Mouse (Mus musculus) limb, embryonic 12.5 days (tissue): ENCODE data around the gene Oard1. TPM values are rescaled to one million over a fixed set of nuclear protein-coding genes. Genes with fewer than 3 reads are reported as not detected.
A peak's percentile ranks its signal among the peaks of the same experiment; 100 is the strongest.

Source experiments
- ATAC-seq: fragments of 200-750 bp; cut with Nextera tagmentation; 2 replicates; pipeline ENCODE4 v1.8.0; 2017; ENCODE audit warnings: low read depth, moderate TSS enrichment; ENCODE audit not compliant: insufficient number of reproducible peaks, insufficient read depth, low FRiP score, low TSS enrichment
- H3K27ac ChIP-seq: fragments of 300-500 bp; sonication (generic); 2 replicates; pipeline ENCODE4 v1.5.1; 2016; ENCODE audit warnings: mild to moderate bottlenecking, moderate library complexity
- H3K27me3 ChIP-seq: fragments of 300-500 bp; sonication (generic); 2 replicates; pipeline ENCODE4 v1.6.1; 2016; ENCODE audit warnings: mild to moderate bottlenecking, moderate library complexity
- H3K36me3 ChIP-seq: fragments of 300-500 bp; sonication (generic); 2 replicates; pipeline ENCODE4 v1.6.1; 2016; ENCODE audit warnings: mild to moderate bottlenecking, moderate library complexity
- H3K4me1 ChIP-seq: fragments of 300-500 bp; sonication (generic); replicated peaks from 2 replicates; pipeline ENCODE4 v1.6.1; 2016
- H3K4me2 ChIP-seq: fragments of 300-500 bp; sonication (generic); 2 replicates; pipeline ENCODE4 v1.6.1; 2016; ENCODE audit warnings: mild to moderate bottlenecking, moderate library complexity
- H3K4me3 ChIP-seq: fragments of 300-500 bp; sonication (generic); replicated peaks from 2 replicates; pipeline ENCODE4 v1.5.1; 2016; ENCODE audit warnings: mild to moderate bottlenecking
- H3K9ac ChIP-seq: fragments of 300-500 bp; sonication (generic); replicated peaks from 2 replicates; pipeline ENCODE4 v1.6.1; 2016; ENCODE audit warnings: mild to moderate bottlenecking, moderate library complexity
- H3K9me3 ChIP-seq: fragments of 300-500 bp; sonication (generic); 2 replicates; pipeline ENCODE4 v1.6.1; 2016; ENCODE audit warnings: mild to moderate bottlenecking, moderate library complexity
- WGBS: fragments of 180-500 bp; shearing (Covaris S2); methylation state at CpG from one replicate; pipeline ENCODE4 v1.1.7; 2016; 5-methylcytosine and 5-hydroxymethylcytosine counted together
- polyA plus RNA-seq: library from polyadenylated mRNA; unstranded; fragments of >200 nt; fragmentation: Nextera tagmentation; extraction: Ambion mirVana; gene quantifications from 2 replicates; pipeline ENCODE4 v1.2.1, GENCODE M21; 2016

Gene Oard1
- 59.5 and 61.4 TPM in 2 replicates for polyA plus RNA-seq

DNA sequence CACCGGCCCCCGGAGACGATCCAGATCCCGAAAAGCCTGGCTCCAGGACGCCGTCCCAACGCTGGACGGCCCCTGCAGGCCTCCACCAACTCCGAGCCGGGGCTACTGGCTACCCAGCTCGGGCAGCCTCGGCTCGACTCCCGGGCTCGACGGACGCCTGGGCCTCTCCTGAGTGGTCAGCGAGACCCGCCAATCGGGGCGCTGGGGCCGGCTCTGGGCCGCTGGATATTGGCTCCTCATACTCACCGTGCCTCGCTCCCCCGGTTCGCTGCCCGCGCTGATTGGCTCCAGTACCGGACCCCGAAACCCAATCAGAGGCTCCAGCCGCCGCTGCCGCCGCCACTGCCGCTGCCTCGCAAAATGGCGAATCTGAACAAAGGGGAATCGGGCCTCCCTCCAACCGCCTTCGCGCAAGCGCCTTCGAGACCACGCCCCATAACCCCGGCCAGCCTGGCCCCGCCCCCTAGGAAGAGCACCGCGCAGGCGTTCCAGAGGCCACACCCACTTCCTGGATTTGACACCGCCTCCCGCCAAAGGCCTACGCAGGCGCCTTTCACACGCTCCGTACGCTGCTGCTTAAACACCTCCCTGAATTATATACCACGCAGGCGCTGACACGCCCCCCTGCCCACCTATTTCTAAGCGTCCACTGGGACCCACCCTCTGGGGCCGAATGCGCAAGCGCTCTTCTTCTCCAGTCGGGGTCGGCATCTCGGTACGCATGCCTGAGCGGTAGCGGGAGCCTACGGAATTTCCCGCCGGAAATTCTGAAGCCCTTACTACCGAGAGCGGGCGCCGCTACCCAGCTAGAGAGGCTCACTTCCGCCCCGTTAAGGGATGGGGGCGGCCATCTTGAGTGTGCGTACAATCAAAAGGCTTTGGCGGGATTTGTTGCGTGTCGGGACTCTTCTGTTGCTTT lies at the start of gene Oard1, which contains the start of gene Nfya:
Gene Oard1, plus strand, starts transcription at position 635 of the 919 bp plus-strand sequence.
Gene Nfya, minus strand, starts transcription at position 527 of the 919 bp plus-strand sequence.
- under 1% methylated on average over 84 of the region's 84 CpGs for WGBS
- ATAC-seq = peak; percentile 97
- Histone ChIP-seq H3K27me3 (no peaks in the 10 kb centered on the region), H3K9me3 (no peaks in the 10 kb centered on the region), H3K27ac (peak within 1 kb of the TSS; percentile 100), H3K4me1 (peaks cover 16% of the 10 kb centered on the region), H3K36me3 (peaks cover 21% of the 10 kb centered on the region), H3K4me3 (peak within 1 kb of the TSS; percentile 84), H3K4me2 (peak within 1 kb of the TSS; percentile 76), H3K9ac (peak within 1 kb of the TSS; percentile 99)

DNA sequence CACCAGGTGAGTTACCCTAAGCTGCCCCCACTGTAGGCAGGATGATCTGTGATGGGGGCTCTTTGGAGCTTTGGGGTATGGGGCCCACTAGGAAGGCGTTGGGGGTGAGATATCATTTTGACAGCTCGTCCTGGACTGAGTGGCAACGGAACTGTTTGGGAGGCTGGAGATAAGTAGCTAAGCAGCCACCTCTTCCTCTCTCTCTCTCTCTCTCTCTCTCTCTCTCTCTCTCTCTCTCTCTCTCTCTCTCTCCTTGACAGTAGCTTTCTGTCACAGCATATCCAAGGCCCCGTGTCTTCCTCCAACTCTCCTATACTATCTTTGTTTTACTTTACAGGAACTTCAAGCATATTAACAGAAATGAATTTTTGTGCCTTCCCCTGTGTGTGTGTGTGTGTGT lies 49.4 kb upstream of the Oard1 start:
- WGBS = 77% methylated on average over 4 of the region's 4 CpGs
- Histone ChIP-seq H3K27me3 (no peaks in the 10 kb centered on the region), H3K4me2 (no peak overlapping the region), H3K4me3 (no peak overlapping the region), H3K4me1 (no peaks in the 10 kb centered on the region), H3K9ac (no peak overlapping the region), H3K9me3 (no peaks in the 10 kb centered on the region), H3K36me3 (no peaks in the 10 kb centered on the region), H3K27ac (no peak overlapping the region)
- ATAC-seq = no peak

DNA sequence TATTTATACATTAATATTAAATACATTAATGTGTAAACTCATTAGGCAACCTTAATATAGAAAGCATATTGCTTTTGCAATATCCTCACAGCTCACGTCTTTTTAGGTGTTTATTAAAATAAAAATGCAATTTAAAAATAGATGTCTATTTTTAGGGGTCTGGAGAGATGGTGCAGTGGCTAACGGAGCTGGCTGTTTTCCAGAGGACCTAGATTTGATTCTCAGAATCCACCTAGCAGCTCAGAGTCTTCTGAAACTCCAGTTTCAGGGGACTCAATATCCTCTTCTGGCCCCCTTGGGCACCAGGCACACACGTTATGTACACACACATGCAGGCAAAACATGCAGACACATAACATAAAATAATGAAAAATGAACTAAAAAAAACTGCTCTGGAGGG lies 47.5 kb upstream of the Oard1 start:
- no peak for ATAC-seq
- Histone ChIP-seq H3K9me3 (no peaks in the 10 kb centered on the region), H3K4me3 (no peak overlapping the region), H3K4me1 (no peaks in the 10 kb centered on the region), H3K4me2 (no peak overlapping the region), H3K27me3 (no peaks in the 10 kb centered on the region), H3K36me3 (no peaks in the 10 kb centered on the region), H3K9ac (no peak overlapping the region), H3K27ac (no peak overlapping the region)
- 80% methylated on average over 3 of the region's 3 CpGs for WGBS

DNA sequence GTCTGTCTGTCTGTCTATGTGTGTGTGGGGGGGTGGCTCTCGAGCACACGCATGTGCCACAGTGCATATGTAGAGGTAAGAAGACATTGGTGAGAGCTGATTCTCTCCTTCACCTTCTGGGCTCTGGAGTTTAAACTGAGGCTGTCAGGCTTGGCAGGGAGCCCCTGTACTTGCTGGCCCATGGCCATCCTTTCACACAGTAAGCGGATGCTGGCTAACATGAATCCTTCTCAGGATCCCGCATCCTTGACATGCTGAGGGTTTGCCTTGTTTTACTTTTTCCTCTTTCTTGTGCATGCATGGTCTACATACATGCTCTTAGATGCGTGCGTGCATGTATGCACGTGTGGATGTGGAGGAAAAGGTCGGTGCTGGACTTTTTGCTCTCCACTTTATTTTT lies 46.8 kb upstream of the Oard1 start:
- ATAC-seq = no peak
- no peak overlapping the region for H3K4me3 ChIP-seq
- 89% methylated on average over 8 of the region's 8 CpGs for WGBS
- no peak overlapping the region for H3K9ac ChIP-seq
- H3K27ac ChIP-seq = no peak overlapping the region
- H3K36me3 ChIP-seq = no peaks in the 10 kb centered on the region
- no peaks in the 10 kb centered on the region for H3K4me1 ChIP-seq
- H3K9me3 ChIP-seq = no peaks in the 10 kb centered on the region
- no peak overlapping the region for H3K4me2 ChIP-seq
- H3K27me3 ChIP-seq = no peaks in the 10 kb centered on the region

DNA sequence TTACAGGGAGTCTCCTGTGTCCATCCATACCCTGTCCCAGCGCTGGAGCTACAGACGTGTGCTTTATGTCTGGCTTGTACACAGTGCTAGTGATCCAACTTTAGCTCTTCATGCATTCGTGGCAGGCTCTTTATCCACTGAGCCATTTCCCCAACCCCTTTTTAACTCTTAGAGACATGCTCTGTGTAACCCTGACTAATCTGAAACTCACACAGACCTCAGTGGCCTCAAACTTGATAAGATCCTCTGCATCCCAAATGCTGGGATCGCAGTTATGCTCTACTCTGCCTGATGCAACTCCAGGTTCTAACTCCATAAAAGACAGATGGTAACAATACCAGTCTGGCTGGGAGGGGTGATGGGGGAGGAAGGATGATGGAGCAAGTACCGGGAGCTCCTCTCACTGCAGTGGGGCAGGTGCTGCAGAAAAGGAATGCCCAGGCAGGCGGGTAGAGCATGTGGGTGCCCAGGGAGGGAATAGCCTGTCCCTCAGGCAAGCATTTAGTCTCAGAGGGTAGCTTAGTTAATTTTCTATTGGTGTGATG lies 46.3 kb upstream of the Oard1 start:
- Histone ChIP-seq H3K9ac (no peak overlapping the region), H3K36me3 (no peaks in the 10 kb centered on the region), H3K4me2 (no peak overlapping the region), H3K4me3 (no peak overlapping the region), H3K27me3 (no peaks in the 10 kb centered on the region), H3K4me1 (no peaks in the 10 kb centered on the region), H3K9me3 (no peaks in the 10 kb centered on the region), H3K27ac (no peak overlapping the region)
- WGBS = 69% methylated on average over 6 of the region's 6 CpGs
- ATAC-seq = no peak

DNA sequence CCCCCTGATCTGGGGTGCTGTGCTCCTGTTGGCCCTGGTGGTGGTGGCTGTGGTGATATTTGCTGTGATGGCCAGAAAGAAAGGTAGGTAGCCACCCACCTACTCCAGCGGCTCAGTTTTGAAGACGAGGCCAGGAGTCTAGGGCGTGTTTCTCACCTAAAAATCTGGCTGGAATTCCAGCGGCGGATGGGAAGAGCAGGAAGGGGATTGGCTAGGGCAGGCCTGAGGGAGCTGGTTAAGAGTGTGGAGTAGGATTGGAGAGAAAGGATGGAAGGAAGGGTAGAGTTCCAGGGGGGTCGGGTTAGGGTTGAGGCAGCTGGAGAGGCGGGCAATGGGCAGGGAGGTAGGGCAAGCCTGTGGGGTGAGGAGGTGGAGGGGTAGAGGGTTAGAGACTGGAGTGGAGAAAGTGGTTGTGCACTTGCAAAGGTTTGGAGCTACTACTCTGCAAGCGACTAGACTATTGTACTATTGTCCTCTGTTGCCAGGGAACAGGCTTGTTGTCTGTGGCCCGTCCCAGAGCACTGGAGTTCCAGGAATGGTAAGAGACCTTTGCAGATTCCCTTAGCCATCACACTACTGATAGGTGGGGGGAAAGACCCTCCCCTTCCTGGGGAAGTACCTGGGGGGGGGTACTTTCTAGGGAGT lies 44.2 kb upstream of the Oard1 start:
- 83% methylated on average over 9 of the region's 9 CpGs for WGBS

DNA sequence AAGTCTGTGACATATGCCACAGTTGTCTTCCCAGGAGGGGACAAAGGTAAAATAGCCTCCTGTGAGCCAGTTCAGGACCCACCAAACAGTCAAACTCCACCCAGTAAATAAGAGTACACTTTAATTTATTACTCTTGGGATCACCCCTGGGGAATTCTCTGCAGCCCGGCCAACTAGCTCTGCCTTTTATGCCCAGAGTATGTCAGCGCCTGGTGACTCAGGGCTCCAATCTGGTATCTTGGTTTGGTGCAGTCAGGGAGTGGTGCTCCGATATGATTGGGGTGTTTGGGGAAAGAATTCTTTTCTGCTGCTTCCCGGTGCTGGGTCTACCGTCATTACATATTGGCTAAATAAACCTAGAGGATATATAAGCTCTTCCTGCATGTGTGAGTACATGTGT lies 43.0 kb upstream of the Oard1 start:
- Histone ChIP-seq H3K36me3 (no peaks in the 10 kb centered on the region), H3K4me3 (no peak overlapping the region), H3K4me1 (no peaks in the 10 kb centered on the region), H3K9me3 (no peaks in the 10 kb centered on the region), H3K27me3 (no peaks in the 10 kb centered on the region), H3K4me2 (no peak overlapping the region), H3K9ac (no peak overlapping the region), H3K27ac (no peak overlapping the region)
- 85% methylated on average over 5 of the region's 5 CpGs for WGBS
- ATAC-seq = no peak

More for the DNA sequence above, 44.2 kb upstream of the Oard1 start:
- Histone ChIP-seq H3K4me2 (no peak overlapping the region), H3K9me3 (no peaks in the 10 kb centered on the region), H3K27ac (no peak overlapping the region), H3K36me3 (no peaks in the 10 kb centered on the region), H3K4me1 (no peaks in the 10 kb centered on the region), H3K9ac (no peak overlapping the region), H3K27me3 (no peaks in the 10 kb centered on the region), H3K4me3 (no peak overlapping the region)
- ATAC-seq = no peak

DNA sequence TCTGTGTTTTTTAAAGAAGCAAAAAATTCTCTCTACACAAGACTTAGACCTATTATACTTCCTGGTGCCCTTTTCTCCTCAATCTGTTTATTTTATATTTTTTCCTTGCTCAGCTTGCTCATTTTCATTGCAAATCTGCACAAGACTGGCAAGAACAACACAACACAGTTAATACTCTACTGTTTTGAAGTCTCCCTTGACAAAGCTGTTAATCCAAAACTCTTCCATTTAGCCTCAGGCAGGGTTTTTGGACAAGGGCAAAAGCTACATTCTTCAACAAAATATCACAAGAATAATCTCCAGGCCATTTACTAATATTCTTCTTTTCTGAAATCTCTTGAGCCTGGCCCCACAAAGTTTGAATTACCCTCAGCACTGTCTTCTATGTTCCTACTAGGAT lies 38.2 kb upstream of the Oard1 start:
- Histone ChIP-seq H3K9ac (no peak overlapping the region), H3K9me3 (no peaks in the 10 kb centered on the region), H3K36me3 (no peaks in the 10 kb centered on the region), H3K4me2 (no peak overlapping the region), H3K27ac (no peak overlapping the region), H3K27me3 (no peaks in the 10 kb centered on the region), H3K4me1 (no peaks in the 10 kb centered on the region), H3K4me3 (no peak overlapping the region)
- ATAC-seq = no peak

DNA sequence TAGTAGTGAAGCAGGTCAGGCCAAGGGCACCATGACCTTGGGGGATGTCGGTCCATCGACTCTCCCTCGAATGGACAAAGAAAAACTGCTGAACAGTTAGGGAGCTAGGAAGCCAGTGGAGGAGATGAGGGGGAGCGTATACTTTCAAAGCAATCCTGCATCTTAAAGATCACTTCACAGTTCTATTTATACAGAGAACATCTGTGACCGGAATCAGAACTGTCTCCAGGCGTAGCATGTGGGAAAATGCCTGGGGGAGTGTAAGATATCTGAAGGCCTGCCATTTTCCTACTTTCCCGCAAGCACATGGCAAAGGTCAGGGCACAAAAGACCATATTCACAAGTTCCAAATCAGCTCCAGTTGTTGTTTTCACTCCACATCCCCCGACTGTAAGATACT lies 36.8 kb upstream of the Oard1 start:
- Histone ChIP-seq H3K9me3 (no peaks in the 10 kb centered on the region), H3K36me3 (no peaks in the 10 kb centered on the region), H3K27me3 (no peaks in the 10 kb centered on the region), H3K9ac (no peak overlapping the region), H3K4me3 (no peak overlapping the region), H3K4me1 (no peaks in the 10 kb centered on the region), H3K4me2 (no peak overlapping the region), H3K27ac (no peak overlapping the region)
- 82% methylated on average over 8 of the region's 8 CpGs for WGBS
- no peak for ATAC-seq

DNA sequence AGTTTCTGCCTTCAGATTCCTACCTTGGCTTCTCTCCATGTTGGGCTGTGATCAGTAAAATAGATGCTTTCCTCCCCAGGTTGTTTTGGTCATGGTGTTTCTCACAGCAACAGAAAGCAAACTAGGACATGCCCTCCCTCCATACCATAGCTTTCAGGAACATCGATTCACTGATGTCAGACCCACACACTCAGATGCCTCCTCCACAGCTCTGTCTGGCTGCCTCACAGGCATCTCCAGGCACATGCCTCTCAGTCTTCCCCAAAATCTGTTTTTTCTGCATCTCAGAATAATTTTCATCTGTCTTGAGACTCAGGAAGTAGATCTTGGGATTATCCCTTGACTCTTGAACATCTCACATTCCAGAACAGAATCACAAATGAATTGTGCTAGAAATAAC lies 33.7 kb upstream of the Oard1 start:
- H3K4me1 ChIP-seq = no peaks in the 10 kb centered on the region
- H3K27me3 ChIP-seq = no peaks in the 10 kb centered on the region
- no peak overlapping the region for H3K4me3 ChIP-seq
- no peaks in the 10 kb centered on the region for H3K9me3 ChIP-seq
- H3K9ac ChIP-seq = no peak overlapping the region
- ATAC-seq = no peak
- H3K36me3 ChIP-seq = no peaks in the 10 kb centered on the region
- H3K4me2 ChIP-seq = no peak overlapping the region
- H3K27ac ChIP-seq = no peak overlapping the region
- WGBS = 92% methylated on average over 1 of the region's 1 CpGs

DNA sequence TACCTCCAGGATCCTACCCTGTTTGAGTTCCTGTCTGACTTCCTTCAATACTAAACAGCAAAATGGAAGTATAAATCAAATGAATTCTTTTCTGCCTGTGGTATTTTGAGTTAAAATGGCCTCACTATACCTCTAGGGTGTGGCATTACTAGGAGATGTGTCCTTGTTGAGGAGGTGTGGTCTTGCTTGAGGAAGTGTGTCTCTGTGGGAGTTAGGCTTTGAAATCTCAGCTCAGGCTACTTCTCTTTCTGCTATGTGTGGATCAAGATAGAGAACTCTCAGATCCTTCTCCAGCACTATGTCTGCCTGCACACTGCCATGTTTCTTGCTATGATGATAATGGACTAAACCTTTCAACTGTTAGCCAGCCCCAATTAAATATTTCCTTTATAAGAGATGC lies 30.8 kb upstream of the Oard1 start:
- H3K9me3 ChIP-seq = no peaks in the 10 kb centered on the region
- H3K9ac ChIP-seq = no peak overlapping the region
- H3K27me3 ChIP-seq = no peaks in the 10 kb centered on the region
- H3K36me3 ChIP-seq = no peaks in the 10 kb centered on the region
- no peak overlapping the region for H3K27ac ChIP-seq
- no peak for ATAC-seq
- no peak overlapping the region for H3K4me2 ChIP-seq
- H3K4me1 ChIP-seq = no peaks in the 10 kb centered on the region
- no peak overlapping the region for H3K4me3 ChIP-seq
